Mouse (Mus musculus): ENCODE results near the gene Snx9.

GRCm38 (mm10) chr17:5942156-5942555, 101.0 kb downstream of the Snx9 start:
- TF ChIP-seq CTCF (IDR thresholded peaks at IDR 0.05; ENCODE audit: extremely low read depth, insufficient read length, insufficient replicate concordance, low read depth, low read length): no peak
- no peak for TF ChIP-seq POLR2A (IDR thresholded peaks at IDR 0.05; ENCODE audit: low read depth, low read length)
